Mouse (Mus musculus) liver, embryonic 16.5 days (tissue): ENCODE data around the gene Serpina16. TPM values are rescaled to one million over a fixed set of nuclear protein-coding genes. Genes with fewer than 3 reads are reported as not detected.
"Not testable (repeated sequence)": the region's sequence is repeated elsewhere in the genome, so short reads cannot be mapped to it uniquely, and the experiment has no call there.

Experiments used
- ATAC-seq: fragments of 200-750 bp; cut with Nextera tagmentation; 2 replicates; pipeline ENCODE4 v1.8.0; 2017; ENCODE audit warnings: low read depth, mild to moderate bottlenecking, moderate number of reproducible peaks, moderate library complexity
- H3K27ac ChIP-seq: fragments of 300-500 bp; sonication (generic); 2 replicates; pipeline ENCODE4 v1.5.1; 2014; ENCODE audit warnings: mild to moderate bottlenecking, low read length
- H3K27me3 ChIP-seq: fragments of 300-500 bp; sonication (generic); 2 replicates; pipeline ENCODE4 v1.6.1; 2014; ENCODE audit warnings: low read depth, low read length, mixed read lengths; ENCODE audit not compliant: control insufficient read depth, insufficient read depth
- H3K36me3 ChIP-seq: fragments of 300-500 bp; sonication (generic); 2 replicates; pipeline ENCODE4 v1.6.1; 2014; ENCODE audit warnings: mild to moderate bottlenecking; ENCODE audit not compliant: control insufficient read depth, insufficient read depth
- H3K4me1 ChIP-seq: fragments of 300-500 bp; sonication (generic); 2 replicates; pipeline ENCODE4 v1.6.1; 2014; ENCODE audit warnings: low read depth, low read length, mixed read lengths; ENCODE audit not compliant: control insufficient read depth
- H3K4me2 ChIP-seq: fragments of 300-500 bp; sonication (generic); 2 replicates; pipeline ENCODE4 v1.6.1; 2014; ENCODE audit warnings: low read depth, low read length, mixed read lengths
- H3K4me3 ChIP-seq: fragments of 300-500 bp; sonication (generic); 2 replicates; pipeline ENCODE4 v1.5.1; 2014; ENCODE audit warnings: low read depth, mild to moderate bottlenecking, low read length
- H3K9ac ChIP-seq: fragments of 300-500 bp; sonication (generic); 2 replicates; pipeline ENCODE4 v1.6.1; 2014; ENCODE audit warnings: low read depth, low read length
- H3K9me3 ChIP-seq: fragments of 300-500 bp; sonication (generic); replicated peaks from 2 replicates; pipeline ENCODE4 v1.6.1; 2016; ENCODE audit warnings: low read length; ENCODE audit not compliant: control insufficient read depth
- WGBS: fragments of 180-500 bp; shearing (Covaris S2); extraction: QIAGEN DNeasy Blood & Tissue Kit; methylation state at CpG from one replicate; pipeline ENCODE4 v1.1.7; 2014; ENCODE audit not compliant: insufficient replicate concordance; 5-methylcytosine and 5-hydroxymethylcytosine counted together
- polyA plus RNA-seq: library from polyadenylated mRNA; unstranded; fragments of >200 nt; fragmentation: Nextera tagmentation; extraction: Ambion mirVana; gene quantifications from 2 replicates; pipeline ENCODE4 v1.2.1, GENCODE M21; 2015

Gene Serpina16
- polyA plus RNA-seq, 1 experiment from 2014 or later = 0.07 TPM

DNA sequence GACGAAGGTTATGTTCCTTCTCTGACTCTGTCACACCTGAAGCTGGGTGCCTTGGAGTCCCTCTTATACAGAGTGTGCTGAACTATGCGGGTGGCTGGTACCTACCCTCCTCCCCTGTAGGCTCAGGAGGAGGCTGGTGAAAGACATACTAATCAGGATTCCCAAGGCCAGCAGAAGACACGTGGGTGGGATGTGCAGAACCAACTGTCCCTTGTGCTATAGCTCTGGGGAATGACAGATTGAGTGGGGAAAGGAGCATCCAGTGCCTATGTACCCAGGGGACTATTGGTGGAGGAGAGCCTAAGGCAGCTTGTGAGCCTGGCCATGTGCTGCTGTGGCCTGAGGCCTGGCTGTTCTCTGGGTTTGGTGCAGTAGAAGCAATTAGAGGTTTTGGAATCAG, 10.1 kb upstream of the Serpina16 start:
- no peak overlapping the region for H3K4me2 ChIP-seq
- no peaks in the 10 kb centered on the region for H3K9me3 ChIP-seq
- H3K27me3 ChIP-seq = no peaks in the 10 kb centered on the region
- peak overlapping the region; percentile 41 for H3K27ac ChIP-seq
- H3K9ac ChIP-seq = no peak overlapping the region
- no peaks in the 10 kb centered on the region for H3K36me3 ChIP-seq
- H3K4me1 ChIP-seq = no peaks in the 10 kb centered on the region; the same call in 1 of the 2 replicates
- 46% methylated on average over 3 of the region's 3 CpGs for WGBS
- no peak for ATAC-seq
- no peak overlapping the region for H3K4me3 ChIP-seq

DNA sequence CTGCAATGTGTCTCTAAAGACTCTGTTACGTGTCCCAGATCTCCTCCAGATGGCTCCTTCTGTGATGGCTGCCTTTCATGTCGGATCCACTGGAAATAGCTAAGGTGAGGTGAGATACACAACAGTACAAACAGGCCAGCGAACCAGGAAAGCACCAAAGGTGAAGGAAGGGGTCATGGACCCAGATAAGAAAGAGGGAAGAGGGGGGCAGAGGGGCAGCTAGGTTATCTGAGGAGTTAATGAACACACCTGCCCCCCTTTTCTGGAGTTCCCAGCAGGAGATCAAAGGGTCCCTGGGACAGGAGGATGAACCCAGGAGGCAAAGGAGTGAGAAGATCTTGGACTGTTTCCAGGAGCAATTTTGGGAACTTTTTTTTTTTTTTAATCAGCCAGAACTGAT, 9.4 kb upstream of the Serpina16 start:
- Histone ChIP-seq H3K27ac (peak overlapping the region; percentile 10; the same call in 1 of the 2 replicates), H3K27me3 (no peaks in the 10 kb centered on the region), H3K4me2 (no peak overlapping the region), H3K9ac (no peak overlapping the region), H3K9me3 (no peaks in the 10 kb centered on the region), H3K4me3 (no peak overlapping the region), H3K4me1 (no peaks in the 10 kb centered on the region; the same call in 1 of the 2 replicates), H3K36me3 (no peaks in the 10 kb centered on the region)
- ATAC-seq = peak; percentile 62
- 36% methylated on average over 3 of the region's 3 CpGs for WGBS

DNA sequence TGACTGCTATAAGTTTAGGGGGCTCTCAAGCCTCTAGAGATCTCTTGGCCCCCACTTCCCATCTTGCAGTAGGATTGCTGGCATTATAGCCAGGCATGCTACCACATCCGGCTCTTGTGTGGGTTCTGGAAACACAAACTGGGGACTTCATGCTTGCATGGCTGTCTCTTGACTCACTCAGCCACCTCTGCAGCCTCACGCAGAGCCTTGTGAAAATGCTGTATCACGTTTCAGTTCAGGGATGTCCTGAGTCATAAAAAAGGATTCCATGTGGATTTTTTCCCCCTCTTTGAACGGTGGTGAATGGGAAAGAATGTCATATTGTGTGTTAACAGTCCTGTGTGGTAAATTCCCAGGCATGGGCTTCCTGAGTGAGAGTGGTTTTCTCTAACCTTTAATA, 7.8 kb upstream of the Serpina16 start:
- WGBS = 38% methylated on average over 4 of the region's 4 CpGs
- H3K36me3 ChIP-seq = no peaks in the 10 kb centered on the region
- no peak for ATAC-seq

DNA sequence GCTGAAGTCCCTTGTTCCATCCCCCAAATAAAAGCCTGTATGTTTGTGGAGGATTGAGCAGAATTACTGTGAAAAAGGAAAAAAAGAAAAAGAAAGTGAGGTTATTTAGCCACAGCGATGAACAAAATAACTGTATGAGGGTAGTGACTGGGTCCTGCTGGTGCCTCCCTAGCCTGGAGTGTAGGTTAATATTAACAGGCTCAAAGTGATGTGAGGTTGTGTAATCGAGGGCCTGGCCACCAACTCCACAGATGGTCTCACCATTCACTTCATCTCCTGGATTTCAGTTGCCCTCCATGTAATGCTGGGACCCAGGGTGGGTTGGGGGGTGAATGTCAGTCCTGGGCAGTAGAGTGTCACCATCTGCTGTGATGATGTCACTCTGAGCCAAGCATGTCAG, 5.8 kb upstream of the Serpina16 start:
- peak; percentile 76 for ATAC-seq
- WGBS = 50% methylated on average over 2 of the region's 2 CpGs
- Histone ChIP-seq H3K27ac (peak overlapping the region; percentile 73), H3K4me2 (0 out of 2 replicates have a peak overlapping the region, but pooled peaks have one; percentile 32), H3K9ac (no peak overlapping the region), H3K4me3 (no peak overlapping the region), H3K4me1 (no peaks in the 10 kb centered on the region; the same call in 1 of the 2 replicates), H3K9me3 (no peaks in the 10 kb centered on the region), H3K27me3 (no peaks in the 10 kb centered on the region), H3K36me3 (no peaks in the 10 kb centered on the region)

More for the DNA sequence above, 7.8 kb upstream of the Serpina16 start:
- H3K4me1 ChIP-seq = no peaks in the 10 kb centered on the region; the same call in 1 of the 2 replicates
- H3K4me2 ChIP-seq = no peak overlapping the region
- H3K9ac ChIP-seq = no peak overlapping the region
- no peaks in the 10 kb centered on the region for H3K9me3 ChIP-seq
- H3K27ac ChIP-seq = no peak overlapping the region
- no peaks in the 10 kb centered on the region for H3K27me3 ChIP-seq
- no peak overlapping the region for H3K4me3 ChIP-seq

DNA sequence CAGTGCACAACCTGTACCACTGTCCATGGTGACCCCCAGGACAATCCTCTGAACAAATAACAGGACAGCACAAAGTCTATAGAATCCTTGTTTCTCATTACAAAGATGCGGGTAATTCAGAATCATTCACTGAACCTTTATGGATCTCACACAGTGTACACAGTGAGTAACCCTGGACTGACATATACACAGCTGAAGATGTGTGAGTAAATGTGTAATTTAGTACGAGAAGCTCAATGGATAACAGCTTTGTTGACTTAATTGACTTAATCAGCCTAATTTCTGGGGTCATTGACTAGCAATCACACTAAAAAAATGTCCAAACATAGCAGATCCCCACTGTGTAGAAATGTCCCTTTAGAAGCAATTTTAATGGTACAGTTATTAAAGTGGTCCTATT, 5.2 kb upstream of the Serpina16 start:
- H3K27me3 ChIP-seq = no peaks in the 10 kb centered on the region
- no peaks in the 10 kb centered on the region; the same call in 1 of the 2 replicates for H3K4me1 ChIP-seq
- no peaks in the 10 kb centered on the region for H3K9me3 ChIP-seq
- H3K4me2 ChIP-seq = no peak overlapping the region
- no peak for ATAC-seq
- H3K4me3 ChIP-seq = no peak overlapping the region
- WGBS = 43% methylated on average over 2 of the region's 2 CpGs
- H3K27ac ChIP-seq = peak overlapping the region; percentile 73
- H3K36me3 ChIP-seq = no peaks in the 10 kb centered on the region
- no peak overlapping the region for H3K9ac ChIP-seq

- not testable (repeated sequence) for H3K9me3 ChIP-seq, H3K36me3 ChIP-seq, H3K4me2 ChIP-seq, H3K27me3 ChIP-seq, H3K4me3 ChIP-seq, H3K27ac ChIP-seq, H3K9ac ChIP-seq, H3K4me1 ChIP-seq
- ATAC-seq = peak; percentile 60; the same call in 1 of the 2 replicates
- WGBS = 76% methylated on average over 1 of the region's 1 CpGs
These were observed 3.9 kb upstream of the Serpina16 start for GRCm38 (mm10) chr12:103679853-103680252.

DNA sequence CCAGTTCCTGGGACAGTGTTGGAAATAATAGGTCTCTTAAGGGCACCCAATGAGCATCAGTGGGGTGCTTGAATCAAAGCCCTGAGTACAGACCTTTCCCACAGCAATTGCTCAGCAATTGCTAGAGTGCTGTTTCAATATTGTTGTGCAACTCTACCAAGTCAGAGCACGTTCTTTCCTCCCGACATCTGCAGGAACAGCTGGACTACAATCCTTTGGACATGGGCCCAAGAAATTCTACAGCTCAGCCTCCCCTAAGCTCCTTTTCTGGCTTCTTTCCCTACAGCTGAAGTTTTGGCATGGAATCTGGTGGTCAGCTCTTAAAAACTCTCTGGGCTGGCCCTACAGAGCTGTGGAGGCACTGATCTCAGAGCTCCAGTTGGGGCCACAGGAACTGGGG, 2.8 kb downstream of the Serpina16 start:
- Histone ChIP-seq H3K4me1 (no peaks in the 10 kb centered on the region; the same call in none of the 2 replicates), H3K36me3 (no peaks in the 10 kb centered on the region), H3K27ac (no peak overlapping the region), H3K4me2 (no peak overlapping the region), H3K4me3 (no peak overlapping the region), H3K9me3 (no peaks in the 10 kb centered on the region), H3K9ac (no peak overlapping the region), H3K27me3 (no peaks in the 10 kb centered on the region)
- 43% methylated on average over 2 of the region's 2 CpGs for WGBS
- no peak for ATAC-seq

GRCm38 (mm10) chr12:103671483-103671882, 4.5 kb downstream of the Serpina16 start:
- H3K4me3 ChIP-seq = no peak overlapping the region
- no peaks in the 10 kb centered on the region for H3K36me3 ChIP-seq
- no peak for ATAC-seq
- no peaks in the 10 kb centered on the region for H3K9me3 ChIP-seq
- H3K4me2 ChIP-seq = no peak overlapping the region
- H3K9ac ChIP-seq = no peak overlapping the region
- H3K27me3 ChIP-seq = no peaks in the 10 kb centered on the region
- no peak overlapping the region for H3K27ac ChIP-seq
- no peaks in the 10 kb centered on the region; the same call in none of the 2 replicates for H3K4me1 ChIP-seq
- WGBS = 44% methylated on average over 3 of the region's 3 CpGs

- WGBS = 30% methylated on average over 2 of the region's 2 CpGs
- H3K4me3 ChIP-seq = no peak overlapping the region
- H3K9me3 ChIP-seq = no peaks in the 10 kb centered on the region
- H3K4me2 ChIP-seq = no peak overlapping the region
- H3K9ac ChIP-seq = no peak overlapping the region
- H3K27me3 ChIP-seq = no peaks in the 10 kb centered on the region
- H3K27ac ChIP-seq = no peak overlapping the region
- H3K4me1 ChIP-seq = no peaks in the 10 kb centered on the region; the same call in none of the 2 replicates
- no peaks in the 10 kb centered on the region for H3K36me3 ChIP-seq
- ATAC-seq = no peak
These were observed 5.0 kb downstream of the Serpina16 start for GRCm38 (mm10) chr12:103670964-103671363.
